Mouse (Mus musculus) heart, adult 11 months (tissue): ENCODE results near the gene Dnah6.
A peak's percentile ranks its signal among the peaks of the same experiment; 100 is the strongest.

Experiments
- DNase-seq: peaks from one replicate; pipeline ENCODE4 v3.0.0; 2022

Dnah6 gene

GRCm38 (mm10) chr6:73020061-73020460, 201.4 kb downstream of the Dnah6 start:
- DNase-seq = no peak

- no peak for DNase-seq
These were observed 202.6 kb downstream of the Dnah6 start for GRCm38 (mm10) chr6:73018725-73019280.

- peak; percentile 90 for DNase-seq
These were observed 206.9 kb downstream of the Dnah6 start for GRCm38 (mm10) chr6:73014317-73015160.

- no peak for DNase-seq
These were observed 208.5 kb downstream of the Dnah6 start for GRCm38 (mm10) chr6:73012931-73013330.

GRCm38 (mm10) chr6:73011827-73012226, 209.6 kb downstream of the Dnah6 start:
- no peak for DNase-seq

- peak; percentile 96 for DNase-seq
These were observed 211.4 kb downstream of the Dnah6 start for GRCm38 (mm10) chr6:73010073-73010472.

- DNase-seq = no peak
These were observed 217.8 kb downstream of the Dnah6 start for GRCm38 (mm10) chr6:73003601-73004000.

GRCm38 (mm10) chr6:73002391-73002790, 219.1 kb downstream of the Dnah6 start:
- DNase-seq = no peak

GRCm38 (mm10) chr6:72998809-72999208, 222.6 kb downstream of the Dnah6 start:
- DNase-seq = no peak

- no peak for DNase-seq
These were observed 227.8 kb downstream of the Dnah6 start for GRCm38 (mm10) chr6:72993688-72994082.

GRCm38 (mm10) chr6:72993054-72993687, 228.3 kb downstream of the Dnah6 start:
- DNase-seq = no peak

GRCm38 (mm10) chr6:72990206-72990605, 231.2 kb downstream of the Dnah6 start:
- DNase-seq = no peak

GRCm38 (mm10) chr6:72989028-72989736, 232.3 kb downstream of the Dnah6 start:
- no peak for DNase-seq

- DNase-seq = peak; percentile 88
These were observed 238.9 kb downstream of the Dnah6 start for GRCm38 (mm10) chr6:72982506-72982905.

- DNase-seq = peak; percentile 94
These were observed 239.6 kb downstream of the Dnah6 start for GRCm38 (mm10) chr6:72981851-72982250.

GRCm38 (mm10) chr6:72981124-72981651, 240.3 kb downstream of the Dnah6 start:
- peak; percentile 98 for DNase-seq

GRCm38 (mm10) chr6:72976866-72977265, 244.6 kb downstream of the Dnah6 start:
- DNase-seq = peak; percentile 96

- no peak for DNase-seq
These were observed 250.4 kb downstream of the Dnah6 start for GRCm38 (mm10) chr6:72971074-72971473.

- DNase-seq = no peak
These were observed 251.7 kb downstream of the Dnah6 start for GRCm38 (mm10) chr6:72969787-72970186.
